Mouse (Mus musculus) MEL (cell line): ENCODE measurements around the gene Col4a3bp. TPM values are rescaled to one million over a fixed set of nuclear protein-coding genes. Genes with fewer than 3 reads are reported as not detected.

ENCODE experiments used
- DNase-seq: peaks from one replicate; pipeline ENCODE4 v3.0.0; 2011; ENCODE audit warnings: low read depth, low spot score
- H3K27ac ChIP-seq: 2 replicates; pipeline ENCODE4 v1.5.1; 2012; ENCODE audit warnings: low read depth, mild to moderate bottlenecking, control low read depth, low read length, moderate library complexity; ENCODE audit not compliant: control insufficient read depth
- H3K27me3 ChIP-seq, 2 experiments: fragments of 150-350 bp in 1 of 2; sonication (generic) in 1 of 2; 2 replicates each; pipeline ENCODE4 v1.6.1; 2012; ENCODE audit warnings: low read length in 2 of 2, mild to moderate bottlenecking in 2 of 2, improper control_type of control experiment in 1 of 2, moderate library complexity in 1 of 2; ENCODE audit not compliant: insufficient read depth in 2 of 2, control insufficient read depth in 1 of 2
- H3K36me3 ChIP-seq, 2 experiments: 2 replicates each; pipeline ENCODE4 v1.6.1; 2012 to 2014; ENCODE audit warnings: low read length in 2 of 2, improper control_type of control experiment in 1 of 2, inconsistent platforms in 1 of 2, mild to moderate bottlenecking in 1 of 2; ENCODE audit not compliant: insufficient read depth in 2 of 2, control insufficient read depth in 1 of 2
- H3K4me1 ChIP-seq, 2 experiments: fragments of 150-350 bp in 1 of 2; sonication (generic) in 1 of 2; 2 replicates each; pipeline ENCODE4 v1.6.1; 2012; ENCODE audit warnings: low read length in 2 of 2, improper control_type of control experiment in 1 of 2, mild to moderate bottlenecking in 1 of 2; ENCODE audit not compliant: insufficient read depth in 2 of 2, control insufficient read depth in 1 of 2
- H3K4me3 ChIP-seq, 2 experiments: fragments of 150-350 bp in 1 of 2; sonication (generic) in 1 of 2; 2 replicates each; pipeline ENCODE4 v1.5.1; 2012; ENCODE audit warnings: low read depth in 2 of 2, low read length in 2 of 2, mild to moderate bottlenecking in 2 of 2, moderate library complexity in 2 of 2, control low read depth in 1 of 2, improper control_type of control experiment in 1 of 2; ENCODE audit not compliant: control insufficient read depth in 1 of 2, insufficient read depth in 1 of 2
- H3K79me2 ChIP-seq: 2 replicates; pipeline ENCODE4 v1.6.1; 2012; ENCODE audit warnings: mild to moderate bottlenecking, low read length, moderate library complexity; ENCODE audit not compliant: control insufficient read depth, poor library complexity, insufficient read depth
- H3K9ac ChIP-seq: 2 replicates; pipeline ENCODE4 v1.6.1; 2012; ENCODE audit warnings: low read depth, mild to moderate bottlenecking, control low read depth, low read length, moderate library complexity; ENCODE audit not compliant: control insufficient read depth, poor library complexity, severe bottlenecking
- H3K9me3 ChIP-seq: fragments of 150-350 bp; sonication (generic); replicated peaks from 2 replicates; pipeline ENCODE4 v1.6.1; 2012; ENCODE audit warnings: mild to moderate bottlenecking, low read length, improper control_type of control experiment, moderate library complexity; ENCODE audit not compliant: insufficient read depth
- BHLHE40 ChIP-seq: IDR thresholded peaks from 2 replicates; pipeline ENCODE4 v1.6.1; 2012; ENCODE audit warnings: low read depth, mild to moderate bottlenecking, inconsistent platforms, low read length, improper control_type of control experiment, borderline replicate concordance
- CHD1 ChIP-seq: IDR thresholded peaks from 2 replicates; pipeline ENCODE4 v1.6.1; 2012; ENCODE audit warnings: low read depth, mild to moderate bottlenecking, inconsistent platforms, low read length, improper control_type of control experiment
- CHD2 ChIP-seq: IDR thresholded peaks from 2 replicates; pipeline ENCODE4 v1.6.1; 2011; ENCODE audit warnings: low read length, improper control_type of control experiment
- CTCF ChIP-seq, 3 experiments: IDR thresholded peaks in 2 of 3; conservative IDR thresholded peaks in 1 of 3; 2 replicates each; pipeline ENCODE4 v1.5.1; 2011 to 2012; ENCODE audit warnings: low read length in 3 of 3, low read depth in 2 of 3, mild to moderate bottlenecking in 2 of 3, improper control_type of control experiment in 1 of 3, inconsistent platforms in 1 of 3, mixed read lengths in 1 of 3, moderate library complexity in 1 of 3; ENCODE audit not compliant: control insufficient read depth in 1 of 3, insufficient read depth in 1 of 3, poor library complexity in 1 of 3, severe bottlenecking in 1 of 3
- E2F4 ChIP-seq: IDR thresholded peaks from 2 replicates; pipeline ENCODE4 v1.6.1; 2011; ENCODE audit warnings: low read depth, low read length, improper control_type of control experiment, borderline replicate concordance
- ELF1 ChIP-seq: IDR thresholded peaks from 2 replicates; pipeline ENCODE4 v1.6.1; 2014; ENCODE audit warnings: low read depth, mild to moderate bottlenecking, inconsistent platforms, low read length, improper control_type of control experiment, moderate library complexity
- ETS1 ChIP-seq: IDR thresholded peaks from 2 replicates; pipeline ENCODE4 v1.6.1; 2012; ENCODE audit warnings: low read depth, mild to moderate bottlenecking, inconsistent platforms, low read length, improper control_type of control experiment, moderate library complexity
- MAFK ChIP-seq: IDR thresholded peaks from 2 replicates; pipeline ENCODE4 v1.6.1; 2011; ENCODE audit warnings: low read depth, mild to moderate bottlenecking, low read length, improper control_type of control experiment, borderline replicate concordance
- MAX ChIP-seq: IDR thresholded peaks from 2 replicates; pipeline ENCODE4 v1.6.1; 2011; ENCODE audit warnings: low read length, improper control_type of control experiment
- MXI1 ChIP-seq: IDR thresholded peaks from 2 replicates; pipeline ENCODE4 v1.6.1; 2011; ENCODE audit warnings: mild to moderate bottlenecking, low read depth, low read length, improper control_type of control experiment
- MYB ChIP-seq: IDR thresholded peaks from 2 replicates; pipeline ENCODE4 v1.6.1; 2011; ENCODE audit warnings: mild to moderate bottlenecking, low read depth, low read length, improper control_type of control experiment
- POLR2A ChIP-seq, 2 experiments: IDR thresholded peaks; 2 replicates each; pipeline ENCODE4 v1.6.1; 2011 to 2012; ENCODE audit warnings: low read length in 2 of 2, mild to moderate bottlenecking in 2 of 2, control low read depth in 1 of 2, improper control_type of control experiment in 1 of 2, low read depth in 1 of 2, moderate library complexity in 1 of 2; ENCODE audit not compliant: control insufficient read depth in 1 of 2, insufficient read depth in 1 of 2, poor library complexity in 1 of 2
- POLR2AphosphoS2 ChIP-seq: IDR thresholded peaks from 2 replicates; pipeline ENCODE4 v1.6.1; 2011; ENCODE audit warnings: low read length, improper control_type of control experiment
- POLR2AphosphoS5 ChIP-seq: IDR thresholded peaks from 2 replicates; pipeline ENCODE4 v1.6.1; 2012; ENCODE audit warnings: low read depth, borderline replicate concordance, mild to moderate bottlenecking, inconsistent platforms, low read length, moderate library complexity, mixed read lengths
- RAD21 ChIP-seq: IDR thresholded peaks from 2 replicates; pipeline ENCODE4 v1.6.1; 2011; ENCODE audit warnings: mild to moderate bottlenecking, low read depth, low read length, improper control_type of control experiment
- RCOR1 ChIP-seq: IDR thresholded peaks from 2 replicates; pipeline ENCODE4 v1.6.1; 2012; ENCODE audit warnings: low read depth, mild to moderate bottlenecking, inconsistent platforms, low read length, improper control_type of control experiment
- SIN3A ChIP-seq: IDR thresholded peaks from 2 replicates; pipeline ENCODE4 v1.6.1; 2012; ENCODE audit warnings: low read length, improper control_type of control experiment, inconsistent platforms
- TBP ChIP-seq: IDR thresholded peaks from 2 replicates; pipeline ENCODE4 v1.8.0; 2011; ENCODE audit warnings: low read depth, low read length, improper control_type of control experiment
- UBTF ChIP-seq: IDR thresholded peaks from 2 replicates; pipeline ENCODE4 v1.6.1; 2012; ENCODE audit warnings: low read depth, mild to moderate bottlenecking, inconsistent platforms, low read length, improper control_type of control experiment, moderate library complexity, borderline replicate concordance; ENCODE audit not compliant: insufficient read depth
- USF1 ChIP-seq: IDR thresholded peaks from 2 replicates; pipeline ENCODE4 v1.6.1; 2014; ENCODE audit warnings: low read depth, mild to moderate bottlenecking, inconsistent platforms, low read length, improper control_type of control experiment, moderate library complexity
- ZC3H11A ChIP-seq: IDR thresholded peaks from 2 replicates; pipeline ENCODE4 v1.6.1; 2012; ENCODE audit warnings: low read depth, mild to moderate bottlenecking, inconsistent platforms, low read length, improper control_type of control experiment
- polyA plus RNA-seq, 2 experiments: library from polyadenylated mRNA; stranded (reverse) in 1 of 2; unstranded in 1 of 2; fragments of >175 nt in 1 of 2; fragments of >200 nt in 1 of 2; gene quantifications; 2 replicates each; pipeline versions ENCODE4 v1.2.1 to v1.2.4; 2012; ENCODE audit warnings: low replicate concordance in 2 of 2, low read depth in 1 of 2; ENCODE audit not compliant: insufficient read length in 2 of 2, insufficient read depth in 1 of 2, missing spikeins in 1 of 2
- total RNA-seq: library from RNA; depleted of rRNA; stranded (reverse); fragments of 300-350 nt; gene quantifications from 2 replicates; pipeline ENCODE4 v1.2.3, GENCODE M21; 2012; rRNA removed

The Col4a3bp gene
- total and polyA plus RNA-seq, 3 experiments = 8.9 to 12.1 TPM; not detected in 1

DNA sequence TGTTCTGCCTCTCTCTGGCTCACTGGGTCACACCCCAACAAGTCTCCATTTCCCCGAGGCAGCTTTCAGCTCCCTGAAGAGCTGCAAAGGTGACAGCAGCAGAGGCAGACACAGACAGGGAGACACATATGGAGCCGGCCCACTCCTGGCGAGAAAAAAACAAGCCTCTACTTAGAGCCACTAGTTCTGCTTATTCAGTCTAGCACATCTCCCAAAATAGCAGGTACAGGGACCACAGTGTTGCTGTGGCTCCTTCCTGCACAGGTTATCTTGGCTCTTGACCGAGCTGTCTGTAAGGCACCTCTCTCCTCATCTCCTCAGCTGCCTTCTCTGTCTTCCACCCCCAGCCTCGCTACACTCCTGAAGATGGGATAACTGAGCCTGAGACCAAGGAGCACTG, 142.4 kb downstream of the Col4a3bp start:
- H3K9me3 ChIP-seq = no peaks in the 10 kb centered on the region
- DNase-seq = no peak

GRCm38 (mm10) chr13:96687261-96687660, 144.8 kb downstream of the Col4a3bp start:
- no peaks in the 10 kb centered on the region for H3K4me1 ChIP-seq
- no peaks in the 10 kb centered on the region for H3K79me2 ChIP-seq
- no peak for DNase-seq
- no peaks in the 10 kb centered on the region for H3K27me3 ChIP-seq
- H3K9ac ChIP-seq = no peak overlapping the region
- H3K9me3 ChIP-seq = no peaks in the 10 kb centered on the region
- no peaks in the 10 kb centered on the region; a peak in 1 of 4 replicates for H3K36me3 ChIP-seq
- H3K27ac ChIP-seq = no peak overlapping the region
- TF ChIP-seq CTCF (IDR thresholded peaks at IDR 0.05 in 2 of 3, conservative IDR thresholded peaks at IDR 0.05 in 1 of 3; ENCODE audit: control insufficient read depth in 1 of 3, insufficient read depth in 1 of 3, low read depth in 2 of 3, low read length in 3 of 3, poor library complexity in 1 of 3, severe bottlenecking in 1 of 3) = no peak
- TF ChIP-seq SIN3A = no peak
- no peak for TF ChIP-seq RCOR1
- TF ChIP-seq MYB = no peak
- no peak for TF ChIP-seq POLR2AphosphoS5
- no peak for TF ChIP-seq E2F4
- no peak for TF ChIP-seq POLR2AphosphoS2
- no peak for TF ChIP-seq BHLHE40
- TF ChIP-seq POLR2A (IDR thresholded peaks at IDR 0.05; ENCODE audit: control insufficient read depth in 1 of 2, insufficient read depth in 1 of 2, low read depth in 1 of 2, low read length in 2 of 2, poor library complexity in 1 of 2) = no peak
- TF ChIP-seq TBP = no peak
- TF ChIP-seq MAFK = no peak
- TF ChIP-seq MXI1 = no peak
- no peak for TF ChIP-seq UBTF
- TF ChIP-seq MAX = no peak
- no peak for TF ChIP-seq ETS1
- no peak for TF ChIP-seq USF1
- no peak for TF ChIP-seq CHD2
- no peak for TF ChIP-seq ELF1
- no peak for TF ChIP-seq CHD1
- H3K4me3 ChIP-seq = no peak overlapping the region

More for the DNA sequence above, 142.4 kb downstream of the Col4a3bp start:
- peaks cover 0 to 4% of the 10 kb centered on the region in 2 experiments; a peak in 1 of 4 replicates for H3K36me3 ChIP-seq
- H3K27ac ChIP-seq = no peak overlapping the region
- no peak overlapping the region for H3K4me3 ChIP-seq
- H3K27me3 ChIP-seq = no peaks in the 10 kb centered on the region
- H3K79me2 ChIP-seq = no peaks in the 10 kb centered on the region
- H3K9ac ChIP-seq = no peak overlapping the region
- peaks cover 0 to 6% of the 10 kb centered on the region in 2 experiments; a peak in 1 of 4 replicates for H3K4me1 ChIP-seq
- TF ChIP-seq RAD21 (no peak), UBTF (no peak), ZC3H11A (no peak)

Other genes with a start within 250 kb of the Col4a3bp start
- 15.5 and 17.1 TPM in 2 replicates for gene Poc5, start 154.3 kb upstream of the Col4a3bp start, total RNA-seq
- gene Poc5, start 154.3 kb upstream of the Col4a3bp start, polyA plus RNA-seq = 10 to 100 TPM in 1 of 2 experiments, not detected in 1; 25.4 TPM
- 0.03 and 0.12 TPM in 2 replicates for gene Ankdd1b, start 71.4 kb upstream of the Col4a3bp start, total RNA-seq
- gene Ankdd1b, start 71.4 kb upstream of the Col4a3bp start, polyA plus RNA-seq = not detected
- gene Gm17622, start 51.9 kb upstream of the Col4a3bp start, total RNA-seq = not detected in 2 replicates
- gene Gm17622, start 51.9 kb upstream of the Col4a3bp start, polyA plus RNA-seq = not detected
- 2.8 and 2.9 TPM in 2 replicates for gene Polk, start within 50 bp of the Col4a3bp start, total RNA-seq
- 1 to 10 TPM in 1 of 2 experiments, not detected in 1; 3.6 TPM for gene Polk, start within 50 bp of the Col4a3bp start, polyA plus RNA-seq
- gene Hmgcr, start 128.3 kb downstream of the Col4a3bp start, total RNA-seq = 52.5 and 54.1 TPM in 2 replicates
- 10 to 100 TPM in 1 of 2 experiments, not detected in 1; 69.8 TPM for gene Hmgcr, start 128.3 kb downstream of the Col4a3bp start, polyA plus RNA-seq
- gene Ankrd31, start 205.7 kb downstream of the Col4a3bp start, total RNA-seq = not detected in 2 replicates
- not detected for gene Ankrd31, start 205.7 kb downstream of the Col4a3bp start, polyA plus RNA-seq